Mouse (Mus musculus) c-Kit-negative CD71-positive TER-119-positive erythroid progenitor cells, embryonic 14.5 days (primary cell): ENCODE measurements around the gene Hspa5.
"Not testable (repeated sequence)": the region's sequence is repeated elsewhere in the genome, so short reads cannot be mapped to it uniquely, and the experiment has no call there.

Source experiments
- DNase-seq: peaks from one replicate; pipeline ENCODE4 v3.0.0-alpha.2; 2013; ENCODE audit warnings: low read depth, low spot score

The Hspa5 gene

GRCm38 (mm10) chr2:34808057-34808456 is 36.3 kb downstream of the Hspa5 start:
- DNase-seq, result no peak

GRCm38 (mm10) chr2:34809568-34809967 is 37.8 kb downstream of the Hspa5 start:
- no peak for DNase-seq

DNA sequence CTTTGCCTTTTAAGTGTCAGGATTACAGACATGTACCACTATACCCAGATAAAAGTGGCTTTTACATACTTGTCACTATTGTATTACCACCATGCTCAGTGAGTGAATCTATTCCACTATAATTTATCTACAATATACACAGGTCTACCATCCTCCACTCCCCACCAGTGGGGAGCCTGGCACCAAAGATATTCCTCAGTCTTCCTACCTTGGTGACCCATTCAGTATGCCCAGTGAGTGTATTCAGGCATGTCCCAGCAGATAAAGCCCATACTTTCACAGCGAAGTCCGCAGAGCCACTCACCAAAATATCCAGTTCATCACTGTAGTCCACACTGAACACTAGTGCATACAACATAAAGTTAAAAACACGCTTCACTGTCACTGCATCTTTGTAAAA is 39.0 kb downstream of the Hspa5 start:
- no peak for DNase-seq

- no peak for DNase-seq
These were observed 40.9 kb downstream of the Hspa5 start for GRCm38 (mm10) chr2:34812706-34813105.

- not testable (repeated sequence) for DNase-seq
These were observed 44.1 kb downstream of the Hspa5 start for GRCm38 (mm10) chr2:34815893-34816292.

DNA sequence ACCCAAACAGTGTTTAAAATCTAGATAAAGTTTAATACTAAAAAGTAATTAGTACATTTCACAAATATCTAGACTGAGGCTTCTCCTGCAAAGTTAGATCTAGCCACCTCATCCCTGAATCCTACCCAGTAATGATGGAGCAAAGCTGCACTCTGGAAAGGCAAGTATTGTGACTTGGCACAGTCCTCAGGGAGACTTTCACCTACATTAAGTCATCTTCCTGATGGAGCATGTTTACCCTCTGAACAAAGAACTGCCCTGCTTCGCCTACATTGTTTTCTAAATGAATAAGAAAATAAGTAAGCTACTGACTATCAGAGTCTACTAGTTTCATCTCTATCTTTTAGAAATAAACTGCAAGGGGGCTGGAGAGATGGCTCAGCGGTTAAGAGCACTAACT is 46.7 kb downstream of the Hspa5 start:
- DNase-seq, result no peak

DNA sequence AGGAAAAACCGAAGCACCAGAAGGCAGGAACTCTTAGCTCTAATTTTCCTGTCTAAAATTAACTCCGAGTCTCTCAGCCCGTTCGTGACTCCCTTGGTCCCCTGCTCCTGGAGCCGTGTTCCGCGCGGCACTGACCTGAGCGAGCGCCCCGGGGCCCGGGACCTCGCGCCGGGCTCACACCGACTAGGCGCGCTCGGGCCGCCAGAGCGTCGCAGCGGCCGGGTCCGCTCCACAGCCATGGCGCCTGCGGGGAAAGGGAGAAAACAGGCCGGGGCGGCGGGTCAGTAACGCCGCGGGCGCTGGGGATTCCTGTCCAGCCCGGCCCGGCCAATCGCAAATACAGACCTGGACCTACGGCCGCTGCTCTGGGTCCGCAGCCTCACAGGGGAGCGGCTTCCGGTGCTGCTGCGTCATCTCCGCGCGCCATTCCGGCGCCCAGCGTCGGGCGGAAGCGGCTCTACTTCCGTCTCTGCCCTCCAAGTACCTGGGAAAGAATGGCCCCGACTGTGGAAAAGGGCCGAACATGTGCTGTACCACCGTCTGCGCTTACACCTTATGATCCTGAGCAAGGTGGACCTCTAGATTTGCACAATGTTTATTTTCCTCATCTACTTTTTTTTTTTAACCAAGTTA is 54.2 kb downstream of the Hspa5 start, which contains the start of gene Fbxw2:
TSS of gene Fbxw2 (minus strand) at position 485 of the 633 bp plus-strand sequence.
- DNase-seq, result peak; percentile 77

- DNase-seq, result no peak
These were observed 54.9 kb downstream of the Hspa5 start for GRCm38 (mm10) chr2:34826460-34827231.
